Mouse (Mus musculus) lung, embryonic 16.5 days (tissue): Measurements from ENCODE around the gene Itprip. TPM values are rescaled to one million over a fixed set of nuclear protein-coding genes. Genes with fewer than 3 reads are reported as not detected.

ENCODE experiments used
- ATAC-seq: fragments of 200-750 bp; cut with Nextera tagmentation; 2 replicates; pipeline ENCODE4 v1.8.0; 2017; ENCODE audit warnings: low read depth, mild to moderate bottlenecking, moderate library complexity
- H3K27ac ChIP-seq: fragments of 300-500 bp; sonication (generic); 2 replicates; pipeline ENCODE4 v1.5.1; 2014; ENCODE audit warnings: mild to moderate bottlenecking, control low read depth, low read length
- H3K27me3 ChIP-seq: fragments of 300-500 bp; sonication (generic); 2 replicates; pipeline ENCODE4 v1.6.1; 2014; ENCODE audit warnings: low read depth, low read length, mixed read lengths; ENCODE audit not compliant: control insufficient read depth, insufficient read depth
- H3K36me3 ChIP-seq: fragments of 300-500 bp; sonication (generic); 2 replicates; pipeline ENCODE4 v1.6.1; 2014; ENCODE audit warnings: low read length; ENCODE audit not compliant: control insufficient read depth, insufficient read depth
- H3K4me1 ChIP-seq: fragments of 300-500 bp; sonication (generic); replicated peaks from 2 replicates; pipeline ENCODE4 v1.6.1; 2014; ENCODE audit warnings: low read length, mixed read lengths; ENCODE audit not compliant: control insufficient read depth, insufficient read depth
- H3K4me2 ChIP-seq: fragments of 300-500 bp; sonication (generic); 2 replicates; pipeline ENCODE4 v1.6.1; 2014; ENCODE audit warnings: low read depth, low read length, control low read depth
- H3K4me3 ChIP-seq: fragments of 300-500 bp; sonication (generic); 2 replicates; pipeline ENCODE4 v1.5.1; 2014; ENCODE audit warnings: mild to moderate bottlenecking, low read length, control low read depth
- H3K9ac ChIP-seq: fragments of 300-500 bp; sonication (generic); 2 replicates; pipeline ENCODE4 v1.6.1; 2014; ENCODE audit warnings: low read length, control low read depth
- H3K9me3 ChIP-seq: fragments of 300-500 bp; sonication (generic); 2 replicates; pipeline ENCODE4 v1.6.1; 2016; ENCODE audit warnings: low read length; ENCODE audit not compliant: control insufficient read depth
- WGBS: fragments of 180-500 bp; shearing (Covaris S2); extraction: QIAGEN DNeasy Blood & Tissue Kit; methylation state at CpG from one replicate; pipeline ENCODE4 v1.1.7; 2014; 5-methylcytosine and 5-hydroxymethylcytosine counted together
- polyA plus RNA-seq: library from polyadenylated mRNA; unstranded; fragments of >200 nt; fragmentation: Nextera tagmentation; extraction: Ambion mirVana; gene quantifications from 2 replicates; pipeline ENCODE4 v1.2.1, GENCODE M21; 2015

Gene Itprip
- polyA plus RNA-seq, 1 experiment from 2014 or later: 16.2 TPM

- WGBS: 92% methylated on average over 6 of the region's 6 CpGs
- H3K36me3 ChIP-seq: peaks cover 16% of the 10 kb centered on the region
- no peak overlapping the region for H3K4me3 ChIP-seq
- H3K27me3 ChIP-seq: no peaks in the 10 kb centered on the region
- peaks cover 27% of the 10 kb centered on the region for H3K4me1 ChIP-seq
- ATAC-seq: no peak
- H3K4me2 ChIP-seq: no peak overlapping the region
- no peak overlapping the region for H3K27ac ChIP-seq
- H3K9me3 ChIP-seq: no peaks in the 10 kb centered on the region
- no peak overlapping the region for H3K9ac ChIP-seq
These were observed 26.0 kb downstream of the Itprip start for GRCm38 (mm10) chr19:47893092-47893491.

- Histone ChIP-seq H3K9ac (no peak overlapping the region), H3K4me2 (0 out of 2 replicates have a peak overlapping the region, but pooled peaks have one; percentile 18), H3K9me3 (no peaks in the 10 kb centered on the region), H3K4me1 (peaks cover 29% of the 10 kb centered on the region), H3K36me3 (peaks cover 12% of the 10 kb centered on the region; the same call in 1 of the 2 replicates), H3K4me3 (no peak overlapping the region), H3K27me3 (no peaks in the 10 kb centered on the region), H3K27ac (peak overlapping the region; percentile 63)
- 43% methylated on average over 11 of the region's 11 CpGs for WGBS
- peak; percentile 86 for ATAC-seq
These were observed 27.4 kb downstream of the Itprip start for GRCm38 (mm10) chr19:47891562-47892312.

DNA sequence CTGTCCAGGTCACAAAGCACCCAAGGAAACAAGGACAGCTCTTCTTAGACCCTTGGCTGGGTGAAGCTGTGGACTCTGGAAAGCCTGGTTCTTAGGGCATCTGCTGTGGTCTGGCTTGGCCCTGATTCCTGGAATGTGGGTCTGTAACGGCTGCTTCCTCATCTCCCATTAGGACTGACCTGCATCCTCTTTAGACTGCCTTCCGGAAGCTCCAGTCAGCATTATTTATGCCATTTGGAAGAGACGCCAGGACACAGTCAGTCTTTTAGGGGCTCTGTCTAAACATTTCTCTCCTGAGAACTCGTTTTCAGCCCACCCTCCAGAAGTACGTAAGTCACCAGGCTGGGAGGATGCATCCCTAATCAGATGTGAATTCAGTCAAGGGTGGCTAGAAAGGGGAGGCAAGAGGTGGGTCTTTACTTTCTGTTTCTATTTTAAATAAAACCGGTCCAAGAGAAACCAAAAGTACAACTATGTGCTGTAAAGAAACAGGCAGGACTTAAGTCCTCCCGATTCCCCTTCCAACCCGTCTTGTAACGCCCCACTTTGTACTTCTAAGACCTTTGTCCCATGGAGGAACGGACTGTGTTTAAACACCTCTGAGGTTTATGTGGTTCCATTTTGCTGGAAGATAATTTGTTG lies 28.5 kb downstream of the Itprip start:
- 27% methylated on average over 10 of the region's 10 CpGs for WGBS
- Histone ChIP-seq H3K36me3 (peaks cover 5% of the 10 kb centered on the region; the same call in 1 of the 2 replicates), H3K4me1 (peaks cover 40% of the 10 kb centered on the region), H3K4me2 (peak overlapping the region; percentile 18), H3K27me3 (no peaks in the 10 kb centered on the region), H3K9me3 (no peaks in the 10 kb centered on the region), H3K27ac (peak overlapping the region; percentile 63), H3K9ac (no peak overlapping the region; the same call in 1 of the 2 replicates), H3K4me3 (peak overlapping the region; percentile 17)
- peak; percentile 18 for ATAC-seq

GRCm38 (mm10) chr19:47888037-47888436 lies 31.1 kb downstream of the Itprip start:
- ATAC-seq: no peak
- H3K36me3 ChIP-seq: no peaks in the 10 kb centered on the region
- no peak overlapping the region for H3K4me2 ChIP-seq
- 92% methylated on average over 8 of the region's 8 CpGs for WGBS
- H3K27me3 ChIP-seq: no peaks in the 10 kb centered on the region
- no peaks in the 10 kb centered on the region for H3K9me3 ChIP-seq
- H3K4me3 ChIP-seq: no peak overlapping the region
- peaks cover 41% of the 10 kb centered on the region for H3K4me1 ChIP-seq
- H3K27ac ChIP-seq: no peak overlapping the region
- no peak overlapping the region for H3K9ac ChIP-seq

GRCm38 (mm10) chr19:47887417-47887816 lies 31.7 kb downstream of the Itprip start:
- 81% methylated on average over 10 of the region's 10 CpGs for WGBS
- H3K9ac ChIP-seq: no peak overlapping the region
- no peaks in the 10 kb centered on the region for H3K9me3 ChIP-seq
- no peak overlapping the region for H3K27ac ChIP-seq
- H3K4me3 ChIP-seq: no peak overlapping the region
- no peak for ATAC-seq
- H3K4me1 ChIP-seq: peaks cover 36% of the 10 kb centered on the region
- H3K27me3 ChIP-seq: no peaks in the 10 kb centered on the region
- H3K36me3 ChIP-seq: no peaks in the 10 kb centered on the region
- no peak overlapping the region for H3K4me2 ChIP-seq

- peak; percentile 66 for ATAC-seq
These were observed 32.5 kb downstream of the Itprip start for GRCm38 (mm10) chr19:47886617-47887016.

GRCm38 (mm10) chr19:47885886-47886285 lies 33.2 kb downstream of the Itprip start:
- H3K9me3 ChIP-seq: no peaks in the 10 kb centered on the region
- H3K27me3 ChIP-seq: no peaks in the 10 kb centered on the region
- H3K4me1 ChIP-seq: peaks cover 21% of the 10 kb centered on the region
- no peak overlapping the region for H3K9ac ChIP-seq
- no peak for ATAC-seq
- no peak overlapping the region for H3K4me3 ChIP-seq
- WGBS: 59% methylated on average over 11 of the region's 11 CpGs
- H3K27ac ChIP-seq: no peak overlapping the region
- no peaks in the 10 kb centered on the region for H3K36me3 ChIP-seq
- H3K4me2 ChIP-seq: no peak overlapping the region

More at GRCm38 (mm10) chr19:47886617-47887016, 32.5 kb downstream of the Itprip start:
- no peak overlapping the region for H3K4me2 ChIP-seq
- peaks cover 28% of the 10 kb centered on the region for H3K4me1 ChIP-seq
- 32% methylated on average over 7 of the region's 7 CpGs for WGBS
- H3K9me3 ChIP-seq: no peaks in the 10 kb centered on the region
- H3K4me3 ChIP-seq: no peak overlapping the region
- no peaks in the 10 kb centered on the region for H3K36me3 ChIP-seq
- no peaks in the 10 kb centered on the region for H3K27me3 ChIP-seq
- no peak overlapping the region for H3K9ac ChIP-seq
- H3K27ac ChIP-seq: no peak overlapping the region

GRCm38 (mm10) chr19:47885191-47885743 lies 33.8 kb downstream of the Itprip start:
- no peak overlapping the region for H3K27ac ChIP-seq
- ATAC-seq: no peak

More at GRCm38 (mm10) chr19:47885191-47885743, 33.8 kb downstream of the Itprip start:
- Histone ChIP-seq H3K4me3 (no peak overlapping the region), H3K4me1 (peaks cover 19% of the 10 kb centered on the region), H3K27me3 (no peaks in the 10 kb centered on the region), H3K36me3 (no peaks in the 10 kb centered on the region), H3K4me2 (no peak overlapping the region), H3K9ac (no peak overlapping the region), H3K9me3 (no peaks in the 10 kb centered on the region)
- WGBS: 41% methylated on average over 7 of the region's 7 CpGs
